Mouse (Mus musculus) Muller cell, postnatal 12 days (primary cell): ENCODE measurements around the gene Pkd2l1.
"Not testable (repeated sequence)": the region's sequence is repeated elsewhere in the genome, so short reads cannot be mapped to it uniquely, and the experiment has no call there.

Experiments used
- DNase-seq: peaks from one replicate; pipeline ENCODE4 v3.0.0-alpha.2; 2015; ENCODE audit errors: inconsistent ontology term

Pkd2l1 gene

DNA sequence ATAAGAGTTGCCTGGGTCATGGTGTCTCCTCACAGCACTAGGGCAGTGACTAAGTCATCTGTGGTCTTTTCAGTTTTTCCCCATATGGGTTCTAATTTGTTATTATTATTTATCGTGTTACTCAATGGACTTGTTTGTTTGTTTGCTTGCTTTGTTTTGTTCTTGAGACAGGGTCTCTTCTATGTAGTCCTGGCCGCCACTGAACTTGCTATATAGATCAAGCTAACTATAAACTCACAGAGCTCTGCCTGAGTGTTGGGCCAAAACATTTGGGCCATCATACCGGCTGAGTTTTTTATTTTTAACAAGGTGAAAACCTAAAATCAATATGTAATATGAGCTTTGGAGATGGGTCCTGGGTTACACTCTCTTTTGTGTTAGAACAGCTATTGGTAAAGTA is 32.9 kb downstream of the Pkd2l1 start:
- no peak for DNase-seq

- DNase-seq = no peak
Observed at GRCm38 (mm10) chr19:44157005-44157404, 35.2 kb downstream of the Pkd2l1 start.

GRCm38 (mm10) chr19:44153781-44154180 is 38.5 kb downstream of the Pkd2l1 start:
- DNase-seq = no peak

DNA sequence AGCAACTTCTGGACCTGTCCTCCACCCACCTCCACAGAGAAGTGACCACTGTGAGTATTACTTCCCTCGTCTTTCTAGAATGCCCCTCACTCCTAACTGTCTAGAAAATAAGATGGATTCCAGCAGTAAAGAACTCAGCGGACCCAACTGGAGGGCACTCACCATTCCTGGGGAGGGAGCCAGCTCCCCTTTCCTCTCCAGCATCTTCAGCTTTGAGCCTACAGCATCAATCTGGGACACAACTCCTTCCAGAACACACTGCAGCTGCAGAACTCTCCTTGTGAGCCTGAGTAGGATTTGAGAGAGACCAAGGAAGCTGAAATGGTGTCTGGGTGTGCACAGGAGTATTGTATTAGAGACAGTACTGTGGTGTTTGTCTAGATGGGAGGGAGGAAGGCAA is 43.3 kb downstream of the Pkd2l1 start:
- DNase-seq = no peak

GRCm38 (mm10) chr19:44148345-44148744 is 43.9 kb downstream of the Pkd2l1 start:
- no peak for DNase-seq

DNA sequence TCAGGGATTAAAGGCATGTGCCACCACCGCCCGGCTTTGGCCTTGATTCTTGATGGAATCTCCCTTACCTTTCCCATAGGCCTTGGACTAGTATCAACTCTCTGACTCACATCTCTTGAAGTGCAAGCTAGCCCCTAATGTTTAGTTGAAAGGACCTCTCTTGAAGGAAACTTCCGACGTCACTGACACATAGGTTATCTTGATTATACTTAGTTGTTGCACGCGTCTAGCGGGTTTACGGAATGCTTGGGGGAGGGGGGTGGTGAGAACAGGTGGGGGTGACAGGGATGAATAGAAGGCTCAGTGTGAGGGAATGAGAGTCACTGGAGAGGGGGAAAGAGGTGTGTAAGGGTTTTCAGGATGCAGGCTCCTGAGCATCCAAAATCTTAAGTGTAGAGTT is 45.3 kb downstream of the Pkd2l1 start:
- no peak for DNase-seq

DNA sequence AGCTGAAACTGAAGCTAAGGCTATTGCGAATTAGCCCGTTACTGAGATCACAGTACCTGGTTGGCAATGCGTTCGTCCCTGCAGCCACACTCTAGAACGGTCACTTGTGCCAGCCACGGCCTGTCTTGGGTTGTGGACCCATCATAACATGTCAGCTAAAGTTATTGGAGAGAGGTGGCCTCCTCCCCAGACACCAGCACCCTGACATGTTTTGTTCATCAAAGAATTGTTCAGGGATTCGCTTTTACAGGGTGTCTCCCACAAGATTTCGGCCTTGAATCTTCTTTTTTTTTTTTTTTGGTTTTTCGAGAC is 45.7 kb downstream of the Pkd2l1 start:
- no peak for DNase-seq

GRCm38 (mm10) chr19:44145702-44146567 is 46.3 kb downstream of the Pkd2l1 start, which contains the start of gene Bloc1s2:
TSS of gene Bloc1s2 (minus strand) at chr19:44146446.
- DNase-seq = peak; percentile 86

GRCm38 (mm10) chr19:44144366-44144765 is 47.9 kb downstream of the Pkd2l1 start:
- no peak for DNase-seq

- peak; percentile 18 for DNase-seq
Observed at GRCm38 (mm10) chr19:44135960-44136485, 56.2 kb downstream of the Pkd2l1 start.

- peak; percentile 87 for DNase-seq
Observed at GRCm38 (mm10) chr19:44135072-44135959, 56.9 kb downstream of the Pkd2l1 start, which contains the start of gene Cwf19l1. TSS of gene Cwf19l1 (minus strand) at chr19:44135876.

- no peak for DNase-seq
Observed at GRCm38 (mm10) chr19:44132917-44133316, 59.3 kb downstream of the Pkd2l1 start.

DNA sequence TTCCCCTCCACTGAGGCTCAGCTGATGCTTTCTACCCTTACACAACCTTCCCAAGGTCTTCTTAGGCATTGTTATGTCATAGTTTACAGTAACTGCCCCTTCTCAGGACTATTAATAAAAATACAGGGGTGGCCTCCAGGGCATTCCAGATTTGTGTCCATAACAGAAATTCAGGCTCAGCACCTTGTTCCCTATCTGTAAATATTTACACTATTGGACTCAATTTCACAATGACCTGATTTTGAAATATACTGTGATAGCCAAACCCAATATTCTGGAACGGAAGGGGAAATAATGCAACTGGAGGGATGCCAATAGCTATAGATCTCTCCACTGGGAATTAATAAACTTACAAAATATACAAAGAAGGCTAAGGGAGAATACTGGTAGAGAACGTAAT is 63.7 kb downstream of the Pkd2l1 start:
- no peak for DNase-seq

DNA sequence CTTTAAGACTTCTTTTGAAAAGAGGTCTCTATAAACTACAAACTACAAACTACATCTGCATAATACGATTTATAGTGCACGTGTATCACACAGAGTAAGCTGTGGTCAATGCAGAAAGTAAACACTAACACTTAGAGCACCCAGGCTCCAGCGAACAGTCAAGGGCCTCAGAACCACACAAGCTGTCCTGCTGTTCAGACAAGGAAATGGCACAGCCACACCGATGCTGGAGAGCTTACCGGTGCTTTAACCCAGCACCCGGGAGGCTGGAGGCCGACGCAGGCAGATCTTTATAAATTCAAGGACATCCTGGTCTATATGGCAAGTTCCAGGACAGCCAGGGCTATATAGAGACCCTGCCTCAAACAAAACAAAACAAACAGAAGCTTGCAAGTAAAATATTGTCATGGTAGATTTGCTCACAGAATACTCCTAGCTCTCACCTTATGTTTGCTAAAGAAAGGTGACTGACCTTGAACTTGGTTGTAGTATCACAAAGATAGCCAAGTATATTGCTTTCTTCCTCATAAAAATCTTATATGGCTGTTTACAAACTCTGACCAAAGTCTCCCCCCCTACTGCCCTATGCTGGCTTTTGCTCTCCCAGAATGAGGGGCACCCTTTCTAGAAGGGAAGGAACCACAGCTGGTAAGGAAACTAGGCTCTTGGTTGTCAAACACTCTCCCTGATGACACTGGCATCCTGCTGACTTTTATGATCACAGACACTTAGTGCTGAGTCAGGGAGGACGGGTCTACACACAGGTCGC is 64.3 kb downstream of the Pkd2l1 start:
- DNase-seq = no peak

DNA sequence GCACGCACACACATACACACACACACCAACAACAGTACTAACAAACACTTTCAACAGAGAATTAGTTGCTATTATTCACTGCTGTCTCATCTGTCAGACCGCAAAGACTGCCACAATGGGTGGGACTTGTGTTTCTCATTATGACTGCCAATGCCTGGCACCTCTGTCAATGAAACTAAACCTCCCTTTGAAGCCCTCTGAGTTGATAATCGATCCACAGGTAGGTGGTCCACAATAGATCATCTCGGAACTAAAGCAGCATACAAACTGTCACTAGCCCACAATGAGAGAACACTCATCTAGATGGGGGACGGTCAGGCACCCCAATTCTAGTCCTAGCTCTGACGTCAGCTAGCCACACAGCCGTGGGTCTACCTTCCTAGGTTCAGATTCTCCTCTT is 71.1 kb downstream of the Pkd2l1 start:
- DNase-seq = no peak

GRCm38 (mm10) chr19:44120686-44121085 is 71.6 kb downstream of the Pkd2l1 start:
- DNase-seq = not testable (repeated sequence)

- DNase-seq = no peak
Observed at GRCm38 (mm10) chr19:44117793-44118192, 74.4 kb downstream of the Pkd2l1 start.

- no peak for DNase-seq
Observed at GRCm38 (mm10) chr19:44111706-44112105, 80.5 kb downstream of the Pkd2l1 start.

DNA sequence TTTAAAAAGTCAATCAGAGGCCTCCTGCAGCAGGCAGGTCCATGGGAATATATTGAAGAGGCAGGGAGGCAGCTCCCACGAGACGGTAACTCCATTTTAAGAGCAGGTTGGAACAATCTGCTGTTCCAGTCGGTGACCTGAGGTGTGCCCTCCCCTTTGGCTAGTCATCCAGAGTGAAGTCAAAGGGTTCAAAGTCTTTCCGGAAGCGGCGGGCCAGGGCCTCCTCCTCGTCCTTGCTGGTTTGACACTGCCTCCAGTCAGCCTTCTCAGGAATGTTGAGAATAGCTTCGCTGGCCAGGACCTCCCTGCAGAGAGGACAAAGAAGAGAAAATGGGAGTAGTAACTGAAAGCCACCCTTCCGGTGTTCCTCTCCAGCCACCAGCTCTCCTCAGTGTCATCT is 81.9 kb downstream of the Pkd2l1 start:
- DNase-seq = no peak

DNA sequence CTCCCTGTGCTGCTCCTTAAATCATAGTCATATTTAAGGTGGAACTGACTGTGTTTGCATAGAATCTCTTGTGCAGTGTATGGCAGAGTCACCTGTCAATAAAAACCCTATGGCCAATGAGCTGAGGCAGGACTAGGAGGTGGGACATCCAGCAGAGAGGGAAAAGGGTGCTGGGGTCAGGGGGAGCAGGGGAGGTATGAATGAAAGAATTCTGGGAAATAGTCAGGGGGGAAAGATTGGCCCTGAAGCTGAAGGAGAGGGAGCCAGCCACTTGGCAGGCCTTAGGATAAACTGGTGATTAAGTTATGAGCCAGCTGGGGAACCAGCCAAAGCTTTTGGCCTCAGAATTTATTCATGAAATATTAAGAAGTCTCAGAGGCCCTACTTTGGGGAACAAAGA is 83.2 kb downstream of the Pkd2l1 start:
- peak; percentile 60 for DNase-seq

DNA sequence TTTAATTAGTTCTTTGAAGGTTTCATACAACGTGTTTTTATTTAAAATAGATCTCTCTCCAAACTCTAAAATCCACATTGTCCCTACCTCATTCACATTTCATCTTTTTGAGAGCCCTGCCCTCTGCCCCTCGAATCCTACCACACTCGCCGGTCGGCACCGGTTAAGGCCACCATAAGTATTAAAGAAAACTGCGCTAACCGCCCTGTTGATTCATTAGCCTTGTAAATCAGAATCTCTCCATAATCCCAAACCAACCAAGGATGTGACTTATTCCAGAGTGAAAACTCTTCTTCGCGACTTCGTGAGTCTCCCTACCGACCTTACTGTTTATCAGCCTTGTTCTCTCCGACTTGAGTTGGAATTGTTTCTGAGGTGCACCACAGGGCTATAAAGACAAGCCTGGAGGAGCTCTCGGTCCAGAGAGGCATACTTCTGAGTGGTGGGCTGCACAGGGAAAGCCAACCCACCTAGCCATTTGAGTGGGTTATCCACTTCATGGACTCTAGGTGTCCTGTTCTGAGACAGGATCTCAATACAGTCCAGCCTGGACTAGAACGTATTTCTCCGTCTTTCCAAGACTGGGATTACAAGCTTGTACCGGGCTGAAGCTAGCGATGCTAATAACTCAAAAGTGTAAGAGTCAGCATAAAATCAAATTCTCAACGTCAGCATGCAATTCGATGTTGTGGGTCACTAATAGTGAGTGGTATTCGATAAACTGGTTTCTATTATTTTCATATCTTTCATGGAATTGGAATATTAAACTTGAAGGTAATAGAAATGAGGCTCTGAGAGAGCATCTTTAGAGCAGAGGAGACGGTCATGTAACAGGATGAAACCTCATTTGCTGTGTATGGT is 84.4 kb downstream of the Pkd2l1 start:
- DNase-seq = no peak
